Mouse (Mus musculus) C2C12 (cell line): ENCODE measurements around the gene Sntb2. TPM values are rescaled to one million over a fixed set of nuclear protein-coding genes. Genes with fewer than 3 reads are reported as not detected.

Source experiments
- H3K27me3 ChIP-seq: one replicate; pipeline ENCODE4 v1.6.1; 2011; ENCODE audit not compliant: control insufficient read depth, insufficient read depth, insufficient read length
- H3K36me3 ChIP-seq: one replicate; pipeline ENCODE4 v1.6.1; 2011; ENCODE audit not compliant: control insufficient read depth, insufficient read depth
- H3K4me3 ChIP-seq: one replicate; pipeline ENCODE4 v1.5.1; 2011; ENCODE audit warnings: mild to moderate bottlenecking, control low read depth; ENCODE audit not compliant: poor library complexity, insufficient read depth, severe bottlenecking
- H3K79me2 ChIP-seq: one replicate; pipeline ENCODE4 v1.6.1; 2011; ENCODE audit not compliant: control insufficient read depth, insufficient read depth
- H3K79me3 ChIP-seq: one replicate; pipeline ENCODE4 v1.6.1; 2011; ENCODE audit warnings: low read depth, control low read depth
- H3ac ChIP-seq: one replicate; pipeline ENCODE3; 2011; ENCODE audit warnings: low read depth; ENCODE audit not compliant: control insufficient read depth, insufficient read length
- CEBPB ChIP-seq: IDR thresholded peaks from one replicate; pipeline ENCODE4 v1.6.1; 2011; ENCODE audit warnings: low read depth, mild to moderate bottlenecking, control low read depth, moderate library complexity
- CTCF ChIP-seq: IDR thresholded peaks from one replicate; pipeline ENCODE4 v1.5.1; 2011; ENCODE audit not compliant: control insufficient read depth, insufficient read depth, insufficient read length
- FOSL1 ChIP-seq: IDR thresholded peaks from one replicate; pipeline ENCODE4 v1.8.0; 2011; ENCODE audit warnings: mild to moderate bottlenecking, low read length; ENCODE audit not compliant: poor library complexity, insufficient read depth, severe bottlenecking
- MAX ChIP-seq: IDR thresholded peaks from one replicate; pipeline ENCODE4 v1.6.1; 2011; ENCODE audit warnings: mild to moderate bottlenecking, control low read depth
- MYOD1 ChIP-seq: IDR thresholded peaks from one replicate; pipeline ENCODE4 v1.6.1; 2011; ENCODE audit warnings: low read depth; ENCODE audit not compliant: control insufficient read depth, insufficient read length
- MYOG ChIP-seq: IDR thresholded peaks from one replicate; pipeline ENCODE4 v1.6.1; 2011; ENCODE audit not compliant: control insufficient read depth, insufficient read length; ENCODE audit errors: extremely low read depth
- USF1 ChIP-seq: IDR thresholded peaks from one replicate; pipeline ENCODE4 v1.6.1; 2011; ENCODE audit warnings: low read depth, mild to moderate bottlenecking, control low read depth, moderate library complexity
- long read RNA-seq, 2 experiments: library from polyadenylated mRNA; unstranded; transcript quantifications; one replicate each; pipeline ENCODE4 v2.0.0; 2019 to 2020
- polyA plus RNA-seq: library from polyadenylated mRNA; unstranded; fragments of >200 nt; fragmentation: generic; extraction: Trizol; gene quantifications from one replicate; pipeline ENCODE4 v1.2.1, GENCODE M21; 2012; ENCODE audit warnings: missing spikeins

The Sntb2 gene
- polyA plus RNA-seq, result 8.6 TPM
- long read RNA-seq, experiment 1, full-length matches to known transcripts, result 21 of 25 reads
- long read RNA-seq, experiment 1, partial matches to known transcripts, result 3 of 25 reads
- long read RNA-seq, experiment 1, other reads (novel, unspliced or antisense), result 1 of 25 reads
- long read RNA-seq, experiment 2, full-length matches to known transcripts, result 78 of 83 reads
- long read RNA-seq, experiment 2, partial matches to known transcripts, result 0 of 83 reads
- long read RNA-seq, experiment 2, other reads (novel, unspliced or antisense), result 5 of 83 reads

- TF ChIP-seq MYOG (no peak), MAX (peak; percentile 64)
- Histone ChIP-seq H3ac (peak within 1 kb of the TSS; percentile 93), H3K79me3 (peaks cover 34% of the 10 kb centered on the region), H3K36me3 (no peaks in the 10 kb centered on the region), H3K79me2 (peaks cover 49% of the 10 kb centered on the region), H3K4me3 (peak within 1 kb of the TSS; percentile 66), H3K27me3 (no peaks in the 10 kb centered on the region)
These were observed at the start of gene Sntb2 for GRCm38 (mm10) chr8:106935324-106935869. TSS of gene Sntb2 (plus strand) at chr8:106935750.

- Histone ChIP-seq H3K36me3 (peaks cover 54% of the 10 kb centered on the region), H3K27me3 (no peaks in the 10 kb centered on the region), H3K79me2 (peaks cover 96% of the 10 kb centered on the region), H3K79me3 (peaks cover 74% of the 10 kb centered on the region), H3K4me3 (no peak overlapping the region), H3ac (no peak overlapping the region)
- no peak for TF ChIP-seq USF1
- TF ChIP-seq CTCF, result peak; percentile 45
These were observed 48.0 kb upstream of the Sntb2 start for GRCm38 (mm10) chr8:106887336-106888189.

DNA sequence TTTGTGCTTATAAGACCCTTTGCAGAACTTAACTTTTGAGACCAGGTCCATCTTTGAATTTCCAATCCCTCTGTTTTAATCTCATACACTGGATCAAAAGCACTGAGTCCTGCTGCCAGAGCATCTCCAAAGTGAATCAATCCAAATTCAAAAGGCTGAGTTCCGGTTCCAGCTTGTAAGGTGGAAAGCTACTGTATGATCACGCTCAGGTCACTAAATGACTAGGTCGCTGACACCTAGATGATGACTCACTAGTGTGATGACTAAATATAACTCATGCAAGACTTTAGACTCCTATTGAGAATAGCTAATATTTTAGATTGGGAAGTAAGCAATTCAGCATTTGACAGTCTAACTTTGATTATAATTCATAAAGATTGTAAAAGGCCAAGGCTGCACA lies 46.7 kb upstream of the Sntb2 start:
- H3K79me2 ChIP-seq, result peaks cover 100% of the 10 kb centered on the region
- no peak overlapping the region for H3ac ChIP-seq
- H3K79me3 ChIP-seq, result peaks cover 79% of the 10 kb centered on the region
- TF ChIP-seq USF1, result no peak
- no peak for TF ChIP-seq CEBPB
- TF ChIP-seq MYOG, result no peak
- no peak for TF ChIP-seq CTCF
- no peak for TF ChIP-seq MYOD1
- no peak for TF ChIP-seq MAX
- TF ChIP-seq FOSL1, result no peak
- no peak overlapping the region for H3K4me3 ChIP-seq
- no peaks in the 10 kb centered on the region for H3K27me3 ChIP-seq
- H3K36me3 ChIP-seq, result peaks cover 42% of the 10 kb centered on the region

DNA sequence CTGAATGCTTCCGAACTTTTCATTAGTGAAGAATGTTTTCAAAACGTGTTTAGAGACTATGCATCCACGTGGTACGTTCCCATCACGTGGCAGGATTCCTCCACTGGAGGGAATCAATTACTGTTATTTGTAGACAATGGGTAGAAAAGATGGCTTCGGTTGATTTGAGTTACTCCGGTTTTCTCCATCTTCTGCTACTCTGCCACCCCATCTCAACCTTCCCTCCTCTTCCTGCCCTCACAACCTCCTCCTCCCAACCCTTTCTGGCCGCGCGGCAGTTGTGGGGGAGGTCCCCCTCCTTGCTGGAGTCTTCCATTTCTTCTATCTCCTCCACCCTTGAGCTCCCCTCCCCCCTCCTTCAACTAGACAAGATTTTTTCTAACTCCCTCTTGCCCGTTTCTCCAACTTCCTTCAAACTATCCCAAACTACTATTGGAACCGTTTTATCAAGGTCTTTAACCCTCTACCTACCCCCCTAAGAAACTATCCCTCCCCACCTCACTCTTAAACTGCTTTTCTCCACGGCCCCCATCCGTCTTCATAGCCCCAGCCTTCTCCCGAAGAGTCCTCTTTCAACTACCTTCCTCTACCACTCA lies 43.2 kb upstream of the Sntb2 start:
- Histone ChIP-seq H3K79me3 (peaks cover 93% of the 10 kb centered on the region), H3K4me3 (peak overlapping the region; percentile 85), H3K36me3 (peaks cover 36% of the 10 kb centered on the region), H3ac (peak overlapping the region; percentile 97), H3K79me2 (peaks cover 100% of the 10 kb centered on the region), H3K27me3 (no peaks in the 10 kb centered on the region)
- peak; percentile 91 for TF ChIP-seq MAX
- TF ChIP-seq MYOD1, result no peak
- TF ChIP-seq USF1, result peak; percentile 93
- no peak for TF ChIP-seq CTCF
- TF ChIP-seq FOSL1, result no peak
- TF ChIP-seq MYOG, result no peak
- TF ChIP-seq CEBPB, result no peak

DNA sequence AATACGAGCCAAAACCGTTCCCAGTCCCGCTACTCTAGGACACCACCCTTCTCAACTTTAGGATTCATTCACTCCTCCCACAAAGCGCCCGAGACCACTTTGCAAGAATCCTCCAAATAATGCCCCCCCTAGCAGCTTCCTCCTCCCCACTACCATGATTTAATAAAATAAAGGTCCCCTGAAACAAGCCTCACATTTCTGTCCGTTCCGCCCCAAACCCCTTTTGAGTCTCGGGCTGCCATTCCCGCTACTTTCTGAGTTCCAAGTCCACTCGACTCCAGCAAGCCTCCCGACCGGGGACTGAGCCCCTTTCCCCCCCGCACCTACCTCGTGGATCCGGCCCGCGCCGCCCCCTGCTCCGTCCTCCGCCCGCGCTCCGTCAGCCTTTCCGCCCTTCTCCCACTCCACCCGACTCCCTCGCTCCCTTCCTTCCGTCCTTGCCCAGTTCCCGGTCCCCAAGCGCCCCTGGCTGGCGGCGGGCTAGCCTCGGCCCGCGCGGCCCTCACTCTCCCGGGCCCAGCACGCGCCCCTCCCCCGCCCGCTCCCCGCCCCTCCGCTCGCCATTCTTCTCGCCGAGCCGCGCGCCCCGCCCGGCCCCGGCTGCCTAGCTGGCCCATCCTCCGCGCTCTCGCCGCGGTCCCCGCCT lies 42.6 kb upstream of the Sntb2 start:
- Histone ChIP-seq H3ac (peak overlapping the region; percentile 97), H3K79me3 (peaks cover 88% of the 10 kb centered on the region), H3K79me2 (peaks cover 94% of the 10 kb centered on the region), H3K27me3 (no peaks in the 10 kb centered on the region), H3K4me3 (peak overlapping the region; percentile 85), H3K36me3 (peaks cover 38% of the 10 kb centered on the region)
- no peak for TF ChIP-seq USF1
